Mouse (Mus musculus) megakaryocyte, embryonic 14.5 days (primary cell): ENCODE data around the gene Exoc1. TPM values are rescaled to one million over a fixed set of nuclear protein-coding genes. Genes with fewer than 3 reads are reported as not detected.
A peak's percentile ranks its signal among the peaks of the same experiment; 100 is the strongest.

Experiments used
- H3K27me3 ChIP-seq: replicated peaks from 2 replicates; pipeline ENCODE3; 2012; ENCODE audit warnings: inconsistent platforms
- H3K36me3 ChIP-seq: replicated peaks from 2 replicates; pipeline ENCODE3; 2012; ENCODE audit warnings: low read length, inconsistent platforms, mixed read lengths
- H3K4me1 ChIP-seq: 2 replicates; pipeline ENCODE4 v1.6.1; 2012; ENCODE audit warnings: inconsistent platforms
- H3K4me3 ChIP-seq: replicated peaks from 2 replicates; pipeline ENCODE3; 2012; ENCODE audit warnings: moderate library complexity, mild to moderate bottlenecking, inconsistent platforms
- H3K9me3 ChIP-seq: 2 replicates; pipeline ENCODE4 v1.6.1; 2012; ENCODE audit warnings: inconsistent platforms
- FLI1 ChIP-seq: IDR thresholded peaks from 2 replicates; pipeline ENCODE4 v1.6.1; 2012; ENCODE audit warnings: low read length, inconsistent platforms, mixed read lengths
- GATA1 ChIP-seq: IDR thresholded peaks from 3 replicates; pipeline ENCODE4 v1.6.1; 2012; ENCODE audit warnings: mixed read lengths, low read length, inconsistent platforms, borderline replicate concordance
- polyA plus RNA-seq: library from polyadenylated mRNA; stranded (reverse); fragments of >175 nt; gene quantifications from 2 replicates; pipeline ENCODE4 v1.2.3, GENCODE M21; 2012; ENCODE audit warnings: low replicate concordance; ENCODE audit not compliant: insufficient read depth

The Exoc1 gene
- polyA plus RNA-seq, 1 experiment: 1.2 TPM

DNA sequence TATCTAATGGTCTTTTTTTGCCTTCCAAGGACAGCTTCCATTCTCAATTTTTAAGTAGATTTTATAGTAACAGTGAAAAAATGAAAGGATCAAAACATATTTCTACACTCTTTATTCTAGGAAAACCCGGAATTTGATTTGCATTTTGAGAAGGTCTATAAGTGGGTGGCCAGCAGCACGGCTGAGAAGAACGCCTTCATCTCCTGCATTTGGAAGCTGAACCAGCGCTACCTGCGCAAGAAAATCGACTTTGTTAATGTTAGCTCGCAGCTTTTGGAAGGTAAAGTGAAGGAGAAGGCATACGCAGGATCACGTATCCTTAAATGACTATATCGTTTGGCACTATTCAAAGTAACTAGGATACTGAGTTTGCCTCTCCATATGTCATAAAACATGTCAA is 8.5 kb downstream of the Exoc1 start:
- peaks cover 18% of the 10 kb centered on the region for H3K4me1 ChIP-seq
- H3K9me3 ChIP-seq: no peaks in the 10 kb centered on the region
- TF ChIP-seq FLI1 (no peak), GATA1 (no peak)
- H3K27me3 ChIP-seq: no peaks in the 10 kb centered on the region
- peaks cover 93% of the 10 kb centered on the region for H3K36me3 ChIP-seq
- no peak overlapping the region for H3K4me3 ChIP-seq

- H3K27me3 ChIP-seq: no peaks in the 10 kb centered on the region
- H3K36me3 ChIP-seq: peaks cover 98% of the 10 kb centered on the region
- no peak for TF ChIP-seq FLI1
- TF ChIP-seq GATA1: no peak
- peaks cover 6% of the 10 kb centered on the region; the same call in 1 of the 2 replicates for H3K4me1 ChIP-seq
- no peak overlapping the region for H3K4me3 ChIP-seq
- H3K9me3 ChIP-seq: no peaks in the 10 kb centered on the region
Observed at GRCm38 (mm10) chr5:76540181-76540580, 11.1 kb downstream of the Exoc1 start.

DNA sequence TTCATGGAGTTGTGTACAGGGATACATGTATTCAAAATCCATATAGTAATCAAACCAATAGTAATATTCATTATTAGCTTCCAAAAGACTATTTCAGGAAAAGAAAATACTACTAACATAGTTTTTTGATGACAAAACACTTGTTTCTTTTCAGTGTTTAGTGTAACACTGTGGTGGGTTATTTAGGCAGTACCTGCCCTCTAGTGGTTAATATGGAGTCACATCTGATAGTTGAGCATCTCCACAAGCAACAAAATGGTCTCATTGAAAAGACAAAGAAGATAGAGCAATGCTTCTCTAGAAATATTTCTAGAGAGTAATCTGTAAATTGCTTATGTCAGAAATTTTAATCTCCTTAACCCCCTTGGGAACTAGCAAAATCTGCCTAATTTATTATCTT is 11.7 kb downstream of the Exoc1 start:
- H3K4me1 ChIP-seq: 0 out of 2 replicates have a peak, but pooled peaks cover 2% of the 10 kb centered on the region
- no peaks in the 10 kb centered on the region for H3K9me3 ChIP-seq
- no peaks in the 10 kb centered on the region for H3K27me3 ChIP-seq
- H3K4me3 ChIP-seq: no peak overlapping the region
- peaks cover 97% of the 10 kb centered on the region for H3K36me3 ChIP-seq
- TF ChIP-seq GATA1 (no peak), FLI1 (no peak)

- Histone ChIP-seq H3K4me1 (0 out of 2 replicates have a peak, but pooled peaks cover 2% of the 10 kb centered on the region), H3K9me3 (no peaks in the 10 kb centered on the region), H3K4me3 (no peak overlapping the region), H3K27me3 (no peaks in the 10 kb centered on the region), H3K36me3 (peaks cover 94% of the 10 kb centered on the region)
- TF ChIP-seq GATA1 (no peak), FLI1 (no peak)
Observed at GRCm38 (mm10) chr5:76543200-76543599, 14.1 kb downstream of the Exoc1 start.

DNA sequence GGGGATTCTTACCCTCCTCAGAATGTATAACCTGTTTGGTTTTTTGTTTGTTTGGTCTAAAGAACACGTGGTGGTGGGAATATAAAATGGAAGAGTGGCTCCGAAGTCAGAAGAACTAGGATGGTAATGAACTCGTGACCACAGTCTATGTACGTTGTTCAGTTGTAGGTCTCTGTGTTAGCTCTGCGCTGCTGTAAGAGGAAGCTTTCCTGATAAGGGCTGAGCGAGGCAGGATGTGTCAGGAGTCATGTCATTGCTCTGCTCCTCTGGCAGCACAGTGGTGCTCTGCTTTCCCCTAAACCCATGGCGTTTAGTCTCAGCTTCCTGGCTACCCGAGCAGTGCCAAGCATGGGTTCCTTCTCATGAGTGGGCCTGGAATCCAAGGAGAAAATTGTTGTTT is 21.3 kb downstream of the Exoc1 start:
- H3K9me3 ChIP-seq: no peaks in the 10 kb centered on the region
- TF ChIP-seq FLI1: no peak
- no peak for TF ChIP-seq GATA1
- H3K4me1 ChIP-seq: peaks cover 29% of the 10 kb centered on the region
- peaks cover 86% of the 10 kb centered on the region for H3K36me3 ChIP-seq
- no peaks in the 10 kb centered on the region for H3K27me3 ChIP-seq
- peak overlapping the region; percentile 69 for H3K4me3 ChIP-seq

- Histone ChIP-seq H3K9me3 (no peaks in the 10 kb centered on the region), H3K4me1 (no peaks in the 10 kb centered on the region), H3K36me3 (peaks cover 87% of the 10 kb centered on the region), H3K27me3 (no peaks in the 10 kb centered on the region), H3K4me3 (no peak overlapping the region)
- TF ChIP-seq GATA1: no peak
- no peak for TF ChIP-seq FLI1
Observed at GRCm38 (mm10) chr5:76565321-76565720, 36.2 kb downstream of the Exoc1 start.

GRCm38 (mm10) chr5:76574251-76574650 is 45.1 kb downstream of the Exoc1 start:
- TF ChIP-seq GATA1: no peak
- TF ChIP-seq FLI1: no peak
- H3K4me3 ChIP-seq: no peak overlapping the region
- H3K4me1 ChIP-seq: no peaks in the 10 kb centered on the region

DNA sequence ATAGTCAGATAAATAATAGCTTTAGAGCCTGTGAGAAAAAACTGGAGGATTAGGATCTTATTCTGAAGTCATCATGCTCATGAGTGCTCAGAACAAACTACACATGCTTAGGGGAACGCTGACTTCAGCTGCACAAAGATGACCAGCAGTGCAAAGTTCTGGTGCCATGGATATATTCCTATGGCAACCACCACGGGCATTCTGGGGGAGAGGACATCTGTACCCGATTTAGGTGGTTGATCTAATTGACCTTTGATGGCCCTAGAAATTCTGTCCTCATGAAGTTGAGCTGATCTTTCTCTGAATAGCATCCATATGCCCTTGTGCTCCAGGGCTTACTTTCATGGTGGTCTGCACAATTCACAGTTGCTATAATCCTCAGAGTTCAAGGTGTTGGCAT is 47.9 kb downstream of the Exoc1 start:
- TF ChIP-seq FLI1: no peak
- no peak for TF ChIP-seq GATA1
- no peaks in the 10 kb centered on the region for H3K4me1 ChIP-seq
- peaks cover 24% of the 10 kb centered on the region for H3K36me3 ChIP-seq
- H3K27me3 ChIP-seq: no peaks in the 10 kb centered on the region
- peaks cover 36% of the 10 kb centered on the region for H3K9me3 ChIP-seq
- no peak overlapping the region for H3K4me3 ChIP-seq

More at GRCm38 (mm10) chr5:76574251-76574650, 45.1 kb downstream of the Exoc1 start:
- Histone ChIP-seq H3K27me3 (no peaks in the 10 kb centered on the region), H3K9me3 (peaks cover 26% of the 10 kb centered on the region), H3K36me3 (peaks cover 37% of the 10 kb centered on the region)

DNA sequence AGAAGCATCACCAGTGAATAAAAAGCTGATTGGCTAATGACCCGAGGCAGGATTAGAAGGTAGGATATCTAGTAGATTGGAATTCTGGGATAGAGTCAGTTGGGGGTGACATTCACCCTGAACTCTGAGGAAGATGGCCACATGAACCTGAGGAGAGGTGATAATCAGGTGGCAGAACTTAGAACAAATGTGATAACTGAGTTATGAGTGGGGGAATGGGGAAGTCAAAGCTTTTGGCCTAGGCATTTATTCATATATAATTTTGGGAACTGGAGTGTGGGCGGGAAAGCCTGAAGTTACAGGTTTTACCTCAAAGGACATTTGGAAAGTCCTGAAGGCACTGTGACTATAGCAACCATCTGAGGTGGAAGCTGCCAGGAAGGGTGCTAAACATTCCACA is 56.3 kb downstream of the Exoc1 start:
- H3K36me3 ChIP-seq: peaks cover 15% of the 10 kb centered on the region
- H3K9me3 ChIP-seq: peaks cover 13% of the 10 kb centered on the region
- H3K4me1 ChIP-seq: peaks cover 23% of the 10 kb centered on the region; the same call in 1 of the 2 replicates
- no peak overlapping the region for H3K4me3 ChIP-seq
- no peaks in the 10 kb centered on the region for H3K27me3 ChIP-seq
- TF ChIP-seq GATA1 (no peak), FLI1 (no peak)

DNA sequence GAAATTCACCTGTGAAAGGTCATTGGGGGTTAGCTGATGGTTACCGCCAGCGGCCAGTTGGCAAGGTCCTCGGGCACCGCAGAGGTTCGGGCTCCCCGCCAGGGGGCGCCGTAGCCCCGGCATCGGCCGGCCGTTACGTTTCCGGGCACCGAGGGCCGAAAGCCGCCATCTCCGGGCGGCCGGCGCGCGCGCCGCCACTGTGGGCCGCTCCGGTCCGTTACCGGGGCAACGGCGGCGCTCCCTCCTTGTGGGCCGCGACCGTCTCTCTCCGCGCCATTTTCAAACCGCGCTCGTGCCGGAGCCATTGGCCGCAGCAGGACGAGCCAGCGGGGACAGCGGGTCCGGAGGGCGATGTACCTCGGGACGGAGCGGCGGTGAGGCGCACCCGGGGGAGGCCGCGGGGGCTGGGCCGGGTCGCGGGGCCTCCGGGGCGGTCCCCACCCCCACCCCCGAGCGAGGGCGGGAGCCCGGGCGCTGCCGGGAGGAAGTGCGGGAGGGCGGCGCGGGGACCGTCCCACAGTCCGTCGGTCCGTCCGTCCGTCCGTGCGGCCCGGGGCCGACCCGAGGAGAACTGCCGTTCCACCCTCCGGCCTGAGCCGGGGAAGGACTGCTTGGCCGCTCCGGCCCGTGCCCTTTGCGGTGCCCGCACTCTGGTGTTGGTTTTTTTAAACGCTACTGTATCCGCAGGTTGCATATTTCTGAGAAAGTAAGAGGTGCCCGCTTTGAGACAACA is 59.6 kb downstream of the Exoc1 start, which contains the start of gene Cep135:
Gene Cep135 (plus strand): TSS at position 148 of the 733 bp plus-strand sequence.
- peaks cover 9% of the 10 kb centered on the region for H3K9me3 ChIP-seq

DNA sequence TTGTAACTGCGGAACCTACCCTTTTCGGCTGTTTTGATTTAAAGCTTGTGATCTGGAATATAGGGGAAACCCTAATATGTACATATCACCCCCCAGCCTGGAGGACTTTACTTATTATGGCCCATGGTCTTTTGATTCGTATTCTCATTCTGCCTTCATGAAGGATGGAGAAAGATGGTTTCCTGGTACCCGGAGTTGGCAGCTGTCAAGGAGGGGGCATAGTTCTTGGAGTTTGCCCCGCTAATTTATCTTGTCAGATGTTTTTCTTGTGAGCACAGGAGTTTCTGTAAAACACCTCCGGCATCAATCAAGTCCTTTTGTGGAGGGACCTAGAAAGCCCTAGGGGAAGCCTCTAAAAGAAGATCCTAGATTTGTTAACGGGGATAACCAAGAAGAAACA is 60.2 kb downstream of the Exoc1 start:
- Histone ChIP-seq H3K27me3 (no peaks in the 10 kb centered on the region), H3K36me3 (peaks cover 44% of the 10 kb centered on the region), H3K9me3 (peaks cover 9% of the 10 kb centered on the region), H3K4me1 (peaks cover 28% of the 10 kb centered on the region), H3K4me3 (peak overlapping the region; percentile 97)
- TF ChIP-seq GATA1 (no peak), FLI1 (no peak)

More for the DNA sequence above, 59.6 kb downstream of the Exoc1 start, which contains the start of gene Cep135:
- TF ChIP-seq FLI1 (no peak), GATA1 (no peak)
- Histone ChIP-seq H3K4me3 (peak within 1 kb of the TSS; percentile 97), H3K36me3 (peaks cover 39% of the 10 kb centered on the region), H3K4me1 (peaks cover 28% of the 10 kb centered on the region), H3K27me3 (no peaks in the 10 kb centered on the region)
